Mouse (Mus musculus): ENCODE data around the gene Ubl5.

GRCm38 (mm10) chr9:20631332-20631731 lies 11.3 kb upstream of the Ubl5 start:
- TF ChIP-seq POLR2A (IDR thresholded peaks at IDR 0.05; ENCODE audit: borderline replicate concordance, low read depth, low read length) (no peak), CTCF (IDR thresholded peaks at IDR 0.05; ENCODE audit: low read depth, low read length) (no peak)
